Mouse (Mus musculus) forebrain, embryonic 11.5 days (tissue): ENCODE measurements at regions not wholly inside any gene's neighbourhood (a gene's known extent, or its start where the extent isn't known, plus 50 kb on each side); places are given as distances from the start of the nearest gene placed in this dataset.

ENCODE experiments used
- ATAC-seq: fragments of 200-750 bp; cut with Nextera tagmentation; replicated peaks from 2 replicates; pipeline ENCODE4 v1.8.0; 2017; ENCODE audit warnings: moderate TSS enrichment; ENCODE audit not compliant: low FRiP score
- DNase-seq: peaks from one replicate; pipeline ENCODE4 v3.0.0-alpha.2; 2017; ENCODE audit warnings: low spot score
- H3K27ac ChIP-seq: fragments of 300-500 bp; sonication (generic); 2 replicates; pipeline ENCODE4 v1.5.1; 2014; ENCODE audit warnings: low read depth, low read length
- H3K27me3 ChIP-seq: fragments of 300-500 bp; sonication (generic); 2 replicates; pipeline ENCODE4 v1.6.1; 2014; ENCODE audit warnings: mild to moderate bottlenecking, low read length, mixed read lengths; ENCODE audit not compliant: control insufficient read depth, insufficient read depth
- H3K36me3 ChIP-seq: fragments of 300-500 bp; sonication (generic); 2 replicates; pipeline ENCODE4 v1.6.1; 2014; ENCODE audit warnings: mild to moderate bottlenecking, low read length, moderate library complexity, mixed read lengths; ENCODE audit not compliant: control insufficient read depth, insufficient read depth
- H3K4me1 ChIP-seq: fragments of 300-500 bp; sonication (generic); replicated peaks from 2 replicates; pipeline ENCODE4 v1.6.1; 2014; ENCODE audit warnings: low read length, mixed read lengths; ENCODE audit not compliant: control insufficient read depth, insufficient read depth
- H3K4me2 ChIP-seq: fragments of 300-500 bp; sonication (generic); 2 replicates; pipeline ENCODE4 v1.6.1; 2014; ENCODE audit warnings: low read depth, mild to moderate bottlenecking, low read length, moderate library complexity, mixed read lengths; ENCODE audit not compliant: severe bottlenecking
- H3K4me3 ChIP-seq: fragments of 300-500 bp; sonication (generic); 2 replicates; pipeline ENCODE4 v1.5.1; 2014; ENCODE audit warnings: low read depth, low read length
- H3K9ac ChIP-seq: fragments of 300-500 bp; sonication (generic); 2 replicates; pipeline ENCODE4 v1.6.1; 2014; ENCODE audit warnings: low read length
- H3K9me3 ChIP-seq: fragments of 300-500 bp; sonication (generic); 2 replicates; pipeline ENCODE4 v1.6.1; 2016; ENCODE audit warnings: low read length, mixed read lengths; ENCODE audit not compliant: control insufficient read depth
- WGBS: fragments of 180-500 bp; shearing (Covaris S2); extraction: QIAGEN DNeasy Blood & Tissue Kit; methylation state at CpG from one replicate; pipeline ENCODE4 v1.1.7; 2014; 5-methylcytosine and 5-hydroxymethylcytosine counted together

DNA sequence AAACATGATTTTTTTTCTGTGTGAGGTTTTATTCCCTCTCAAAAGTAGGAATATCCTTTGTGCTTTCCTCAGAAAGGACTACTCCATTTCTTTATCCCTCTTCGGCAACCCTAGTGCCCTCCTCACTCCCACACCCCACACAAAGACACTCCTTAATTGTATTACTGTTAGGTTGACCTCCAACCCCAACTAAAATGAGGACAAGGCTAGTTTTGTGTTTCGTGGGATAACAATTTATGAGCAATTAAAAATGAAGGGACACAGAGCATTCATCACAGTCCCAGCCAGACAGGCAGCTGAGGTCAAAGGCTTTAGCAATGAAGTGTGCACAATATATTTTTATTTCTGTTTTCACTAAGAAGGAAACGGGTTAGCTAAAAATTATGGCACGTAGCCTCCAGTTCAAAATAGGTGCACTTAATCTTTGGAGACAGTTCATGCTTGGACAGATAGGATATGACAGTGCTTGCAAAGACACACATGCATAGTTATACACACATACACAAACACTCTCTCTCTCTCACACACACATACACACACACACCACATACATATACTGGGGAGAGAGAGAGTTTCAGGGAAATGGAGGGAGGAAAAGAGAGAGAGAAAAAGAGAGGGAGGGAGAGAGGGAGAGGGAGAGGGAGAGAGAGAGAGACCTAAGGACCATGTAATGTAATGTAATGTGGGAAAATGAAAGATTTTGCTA lies 498.8 kb upstream of the Pou3f2 start:
- DNase-seq (no peak), ATAC-seq (peak; percentile 77)
- Histone ChIP-seq H3K4me3 (no peak overlapping the region), H3K27ac (no peak overlapping the region), H3K27me3 (no peaks in the 10 kb centered on the region), H3K9me3 (no peaks in the 10 kb centered on the region), H3K9ac (no peak overlapping the region), H3K36me3 (no peaks in the 10 kb centered on the region), H3K4me2 (no peak overlapping the region), H3K4me1 (peaks cover 2% of the 10 kb centered on the region; the same call in 1 of the 2 replicates)
- 24% methylated on average over 4 of the region's 4 CpGs for WGBS

DNA sequence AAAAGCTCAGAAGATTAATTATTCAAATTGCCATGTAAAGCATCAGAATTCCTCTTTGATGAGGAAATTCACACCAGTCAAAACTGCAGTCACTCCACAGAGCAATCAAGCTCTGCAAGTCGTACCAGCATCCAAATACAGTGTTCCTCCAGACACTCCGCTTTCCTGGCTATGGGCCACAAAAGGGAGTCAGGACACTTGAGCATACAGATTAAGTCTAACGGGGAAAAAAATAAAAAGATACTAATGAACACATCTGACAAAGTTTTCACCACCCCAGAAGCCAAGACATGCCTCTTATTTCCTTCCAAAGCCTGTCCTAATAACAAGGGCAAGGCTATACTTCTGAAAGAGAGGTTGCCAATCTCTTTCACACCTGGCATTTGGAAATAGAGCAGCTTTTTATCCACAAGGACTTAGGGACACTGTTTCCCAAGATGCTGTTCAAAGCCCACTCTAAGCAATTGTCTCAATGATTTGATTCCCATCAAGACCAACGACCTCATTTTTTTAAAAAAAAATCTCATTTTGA lies 485.5 kb upstream of the Pou3f2 start:
- Histone ChIP-seq H3K36me3 (no peaks in the 10 kb centered on the region), H3K9ac (no peak overlapping the region), H3K4me1 (0 out of 2 replicates have a peak, but pooled peaks cover 2% of the 10 kb centered on the region), H3K27me3 (peaks cover 3% of the 10 kb centered on the region; the same call in 1 of the 2 replicates), H3K27ac (no peak overlapping the region), H3K4me3 (no peak overlapping the region), H3K9me3 (no peaks in the 10 kb centered on the region), H3K4me2 (no peak overlapping the region)
- no peak for DNase-seq
- 48% methylated on average over 4 of the region's 4 CpGs for WGBS
- ATAC-seq: no peak

DNA sequence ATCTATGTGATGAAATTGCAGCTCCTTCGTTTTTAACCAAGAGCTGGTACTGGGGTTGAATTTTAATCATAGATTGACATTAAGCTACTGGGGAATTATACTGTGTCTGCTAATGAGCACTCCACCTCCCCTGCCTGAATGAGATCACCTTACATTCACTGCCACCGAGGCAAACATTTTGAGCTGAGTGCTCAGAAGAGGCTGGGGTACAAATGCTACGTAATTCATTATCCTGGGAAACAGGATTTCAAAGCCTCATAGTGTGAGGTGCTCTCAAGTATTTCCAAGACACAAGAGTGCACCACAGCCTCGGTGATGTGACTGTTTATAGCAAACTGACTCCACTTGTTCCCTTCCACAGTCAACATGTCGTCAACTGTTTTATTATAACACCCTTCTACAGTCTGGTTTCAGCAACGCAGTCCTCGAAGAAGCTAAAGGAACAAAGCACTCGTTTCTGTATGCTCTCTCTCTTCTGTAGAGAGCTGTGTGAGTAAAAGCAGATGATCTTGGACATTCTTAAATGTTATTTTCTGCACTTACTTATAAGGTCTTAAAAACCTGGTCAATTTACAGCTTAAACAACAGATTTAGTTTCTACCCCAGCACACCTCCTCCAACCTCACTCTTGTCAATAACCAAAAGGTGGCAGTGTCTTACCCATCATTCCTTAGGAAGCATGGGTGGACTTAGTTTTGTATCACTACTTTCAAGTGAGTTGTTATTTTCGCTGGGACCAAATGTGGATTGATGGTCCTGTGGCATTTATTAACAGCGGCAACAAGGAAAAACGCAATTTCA lies 484.8 kb upstream of the Pou3f2 start:
- no peak overlapping the region for H3K4me3 ChIP-seq
- WGBS: 32% methylated on average over 11 of the region's 11 CpGs

DNA sequence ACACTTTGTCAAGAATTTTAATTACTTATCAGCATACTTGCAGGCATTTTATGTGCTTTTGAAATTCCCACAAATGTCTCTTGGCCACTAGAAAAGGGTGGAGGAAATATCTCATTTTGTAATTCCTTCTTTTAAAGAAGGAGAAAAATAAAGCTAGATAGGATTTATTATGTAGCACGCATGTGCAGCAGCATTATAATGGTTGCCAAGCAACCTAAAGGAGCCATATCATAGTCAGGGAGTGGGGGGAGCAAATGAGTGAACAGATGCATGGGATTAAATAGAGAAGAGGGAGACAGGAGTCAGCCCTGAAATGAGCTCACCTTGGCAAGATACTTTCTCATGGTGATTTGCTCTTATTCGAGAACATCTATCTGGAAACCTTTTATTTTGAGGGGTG lies 483.0 kb upstream of the Pou3f2 start:
- H3K27me3 ChIP-seq: peaks cover 3% of the 10 kb centered on the region; the same call in 1 of the 2 replicates
- H3K36me3 ChIP-seq: no peaks in the 10 kb centered on the region
- no peak overlapping the region for H3K4me2 ChIP-seq
- H3K9ac ChIP-seq: no peak overlapping the region
- 22% methylated on average over 2 of the region's 2 CpGs for WGBS
- no peaks in the 10 kb centered on the region for H3K9me3 ChIP-seq
- no peak overlapping the region for H3K4me3 ChIP-seq
- H3K27ac ChIP-seq: no peak overlapping the region
- DNase-seq: no peak
- peak; percentile 73 for ATAC-seq
- 0 out of 2 replicates have a peak, but pooled peaks cover 2% of the 10 kb centered on the region for H3K4me1 ChIP-seq

More for the DNA sequence above, 484.8 kb upstream of the Pou3f2 start:
- no peak overlapping the region for H3K27ac ChIP-seq
- ATAC-seq (peak; percentile 57), DNase-seq (no peak)
- no peak overlapping the region for H3K9ac ChIP-seq
- H3K4me2 ChIP-seq: no peak overlapping the region
- 0 out of 2 replicates have a peak, but pooled peaks cover 2% of the 10 kb centered on the region for H3K4me1 ChIP-seq
- H3K9me3 ChIP-seq: no peaks in the 10 kb centered on the region
- H3K36me3 ChIP-seq: no peaks in the 10 kb centered on the region
- H3K27me3 ChIP-seq: peaks cover 3% of the 10 kb centered on the region; the same call in 1 of the 2 replicates

DNA sequence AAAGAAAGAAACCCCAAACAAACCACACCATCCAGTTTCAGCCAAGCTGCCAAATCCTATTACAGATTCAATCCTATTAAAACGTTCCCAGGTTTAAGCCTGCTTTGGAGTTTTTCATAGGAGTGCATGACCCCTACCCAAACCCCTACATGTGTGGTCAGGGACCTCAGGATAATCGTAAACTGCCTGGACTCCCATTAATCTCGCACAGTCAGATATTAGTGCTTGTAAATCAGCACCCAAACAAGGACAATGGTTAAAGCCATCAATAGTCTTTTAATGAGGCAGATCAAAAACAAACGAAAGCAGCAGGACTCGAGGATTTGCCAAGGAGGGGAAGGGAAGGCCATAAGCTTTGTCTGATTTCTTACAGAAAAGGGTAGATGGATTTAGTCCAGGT lies 482.3 kb upstream of the Pou3f2 start:
- DNase-seq: no peak
- no peak overlapping the region for H3K4me3 ChIP-seq
- ATAC-seq: peak; percentile 81
- no peak overlapping the region for H3K9ac ChIP-seq
- no peaks in the 10 kb centered on the region for H3K9me3 ChIP-seq
- 5% methylated on average over 5 of the region's 5 CpGs for WGBS
- H3K4me2 ChIP-seq: no peak overlapping the region
- H3K27me3 ChIP-seq: peaks cover 3% of the 10 kb centered on the region; the same call in 1 of the 2 replicates
- 0 out of 2 replicates have a peak, but pooled peaks cover 2% of the 10 kb centered on the region for H3K4me1 ChIP-seq
- H3K27ac ChIP-seq: no peak overlapping the region
- no peaks in the 10 kb centered on the region for H3K36me3 ChIP-seq

DNA sequence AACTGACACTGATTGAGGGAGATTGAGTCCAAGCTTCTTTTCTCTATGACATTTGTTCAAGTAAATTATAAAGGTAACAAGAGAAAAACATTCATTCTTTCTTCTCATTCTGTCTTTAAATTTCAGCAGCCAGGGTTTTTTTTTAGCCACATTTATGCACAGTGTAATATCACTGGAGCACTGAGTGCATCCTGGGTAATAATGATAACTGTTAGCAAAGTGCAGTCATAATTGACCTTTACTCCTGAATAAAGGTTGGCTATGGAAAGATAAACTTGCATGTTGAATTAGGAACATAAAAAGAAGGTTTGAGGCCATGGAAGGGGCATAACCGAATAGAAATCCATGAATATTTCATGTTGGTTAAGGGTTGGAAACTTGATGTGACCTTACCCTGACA lies 461.3 kb upstream of the Pou3f2 start:
- no peaks in the 10 kb centered on the region for H3K9me3 ChIP-seq
- no peak overlapping the region for H3K27ac ChIP-seq
- 84% methylated on average over 1 of the region's 1 CpGs for WGBS
- no peak overlapping the region for H3K4me3 ChIP-seq
- DNase-seq (no peak), ATAC-seq (no peak)
- H3K4me1 ChIP-seq: peaks cover 3% of the 10 kb centered on the region; the same call in 1 of the 2 replicates
- no peak overlapping the region for H3K9ac ChIP-seq
- no peaks in the 10 kb centered on the region for H3K27me3 ChIP-seq
- H3K36me3 ChIP-seq: no peaks in the 10 kb centered on the region
- H3K4me2 ChIP-seq: no peak overlapping the region

DNA sequence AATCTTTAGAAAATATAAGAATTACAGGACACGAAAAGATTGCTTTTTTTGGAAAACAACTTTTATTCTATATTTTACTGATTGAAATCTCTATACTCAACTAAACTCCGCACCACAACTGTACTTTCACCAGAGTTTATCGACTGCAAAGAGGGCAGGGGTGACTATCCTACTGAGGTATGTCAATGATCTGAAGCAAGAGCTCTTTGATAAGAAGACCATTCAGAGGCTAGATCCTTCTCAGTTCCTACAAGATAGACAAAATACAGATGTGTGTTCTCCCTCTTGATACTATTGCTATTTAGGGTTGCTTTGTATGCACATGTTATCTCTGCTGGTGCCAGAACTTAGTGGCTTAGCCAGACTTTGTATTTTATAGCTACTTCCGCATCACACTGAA lies 460.7 kb upstream of the Pou3f2 start:
- Histone ChIP-seq H3K27ac (no peak overlapping the region), H3K4me1 (peaks cover 3% of the 10 kb centered on the region; the same call in 1 of the 2 replicates), H3K9ac (no peak overlapping the region), H3K36me3 (no peaks in the 10 kb centered on the region), H3K4me3 (no peak overlapping the region), H3K27me3 (no peaks in the 10 kb centered on the region), H3K9me3 (no peaks in the 10 kb centered on the region), H3K4me2 (no peak overlapping the region)
- ATAC-seq (no peak), DNase-seq (no peak)
- WGBS: 91% methylated on average over 4 of the region's 4 CpGs

DNA sequence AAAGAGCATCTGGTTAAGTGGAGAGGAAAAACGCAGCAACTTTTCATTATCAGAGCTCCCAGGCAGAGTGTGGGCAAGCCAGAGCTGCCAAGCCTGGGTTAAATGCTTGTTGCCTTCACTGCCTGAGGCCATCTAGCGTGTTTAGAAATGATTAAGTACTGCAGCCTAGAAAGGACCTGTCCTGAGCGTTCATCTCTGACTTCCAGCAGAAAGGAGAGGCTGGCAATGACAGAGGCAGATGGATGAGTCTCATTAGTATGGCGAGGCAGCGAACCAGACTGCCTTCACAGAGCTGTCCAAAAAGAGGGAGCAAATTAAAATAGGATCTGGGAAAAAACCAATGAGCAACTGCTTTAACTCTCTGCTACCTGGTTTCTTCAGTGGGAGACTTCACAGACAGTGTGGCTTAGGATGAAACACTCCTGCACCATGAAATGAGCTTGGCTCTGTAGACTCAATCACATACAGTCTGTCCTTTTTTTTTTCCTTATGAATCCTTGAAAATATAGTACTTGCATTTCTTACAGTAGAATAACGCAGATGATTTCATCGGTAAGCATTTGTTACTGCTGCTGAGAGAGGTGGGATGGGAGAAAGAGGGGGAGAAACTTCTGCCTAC lies 458.7 kb upstream of the Pou3f2 start:
- Histone ChIP-seq H3K9me3 (no peaks in the 10 kb centered on the region), H3K4me3 (no peak overlapping the region), H3K9ac (no peak overlapping the region), H3K4me1 (peaks cover 3% of the 10 kb centered on the region; the same call in 1 of the 2 replicates), H3K27ac (no peak overlapping the region), H3K36me3 (no peaks in the 10 kb centered on the region), H3K27me3 (no peaks in the 10 kb centered on the region), H3K4me2 (no peak overlapping the region)
- DNase-seq (no peak), ATAC-seq (no peak)
- WGBS: 57% methylated on average over 7 of the region's 7 CpGs
